Mouse (Mus musculus) kidney, adult 2 months (tissue): ENCODE measurements at regions not wholly inside any gene's neighbourhood (a gene's known extent, or its start where the extent isn't known, plus 50 kb on each side); places are given as distances from the start of the nearest gene placed in this dataset.

ENCODE experiments used
- CTCF ChIP-seq: fragments of 200-500 bp; conservative IDR thresholded peaks from 2 replicates; pipeline ENCODE4 v1.5.1; 2011; ENCODE audit warnings: low read depth, mild to moderate bottlenecking, control low read depth, low read length, moderate library complexity, mixed read lengths; ENCODE audit not compliant: insufficient read depth, insufficient read length
- POLR2A ChIP-seq: fragments of 200-500 bp; IDR thresholded peaks from one replicate; pipeline ENCODE4 v1.6.1; 2011; ENCODE audit warnings: low read depth, low read length, control low read depth

DNA sequence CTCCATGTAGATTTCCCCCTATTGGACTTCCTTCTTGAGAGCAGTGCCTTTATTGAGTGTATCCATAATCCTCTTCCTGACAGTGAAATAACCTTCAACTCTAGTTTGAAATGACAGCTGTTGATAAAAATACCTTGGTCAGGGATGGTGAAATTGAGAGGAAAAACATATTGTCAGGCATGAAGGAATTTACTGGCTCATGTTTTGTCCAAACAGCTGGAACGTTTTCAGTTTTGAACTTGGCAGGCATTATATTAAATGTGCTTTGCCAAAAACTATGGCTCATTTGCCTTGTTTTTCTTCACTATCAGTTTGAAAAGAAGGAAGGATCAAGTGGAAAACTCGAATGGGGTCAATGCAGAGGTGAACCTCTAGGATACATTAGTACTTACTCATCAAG, 457.7 kb upstream of the Ccdc54 start:
- TF ChIP-seq POLR2A (no peak), CTCF (no peak)
